Mouse (Mus musculus) right cerebral cortex, postnatal 10 days (tissue): ENCODE results near the gene Prex1.

Experiments
- DNase-seq, 2 experiments: peaks; one replicate each; pipeline ENCODE4 v3.0.0; 2021; ENCODE audit warnings: low spot score in 2 of 2

Gene Prex1

DNA sequence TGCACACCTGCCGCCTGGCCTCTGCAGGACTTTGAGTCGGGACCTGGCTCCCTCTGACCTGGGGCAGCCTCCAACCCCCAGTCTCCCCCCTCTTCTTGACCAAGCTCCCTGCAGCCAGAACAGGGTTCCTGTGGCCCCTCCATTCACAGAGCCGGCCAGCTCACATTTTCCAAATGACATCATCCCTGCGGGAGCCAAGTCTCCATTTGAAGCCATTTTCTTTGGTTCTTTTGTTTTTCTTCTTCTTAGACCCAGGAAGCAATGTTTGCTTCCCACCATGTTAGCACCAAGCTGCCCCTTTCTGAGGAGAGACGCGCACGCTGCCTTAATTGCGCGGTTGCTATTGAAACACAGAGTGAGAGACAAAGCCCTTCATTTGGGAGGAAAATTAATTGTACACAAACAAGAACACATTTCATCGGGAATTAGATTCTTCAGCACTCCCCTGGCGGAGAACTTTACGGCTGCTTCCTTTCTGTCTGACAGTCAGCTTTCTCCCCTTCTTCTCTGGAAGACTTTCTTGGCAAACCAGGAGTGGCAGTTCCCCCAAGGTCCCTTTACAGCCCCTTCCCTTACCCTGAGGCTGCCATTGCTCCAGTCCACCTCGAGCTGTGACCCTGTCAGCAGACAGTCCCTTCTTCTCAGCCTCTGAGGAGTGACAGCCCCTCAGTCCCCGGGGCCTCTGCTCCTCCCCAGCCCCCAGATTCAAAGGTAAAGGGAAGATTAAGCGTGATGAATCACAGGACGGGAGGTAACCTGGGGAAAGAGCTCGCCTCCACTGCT is 196.0 kb downstream of the Prex1 start:
- peak; percentile 56 to 60 for DNase-seq

DNA sequence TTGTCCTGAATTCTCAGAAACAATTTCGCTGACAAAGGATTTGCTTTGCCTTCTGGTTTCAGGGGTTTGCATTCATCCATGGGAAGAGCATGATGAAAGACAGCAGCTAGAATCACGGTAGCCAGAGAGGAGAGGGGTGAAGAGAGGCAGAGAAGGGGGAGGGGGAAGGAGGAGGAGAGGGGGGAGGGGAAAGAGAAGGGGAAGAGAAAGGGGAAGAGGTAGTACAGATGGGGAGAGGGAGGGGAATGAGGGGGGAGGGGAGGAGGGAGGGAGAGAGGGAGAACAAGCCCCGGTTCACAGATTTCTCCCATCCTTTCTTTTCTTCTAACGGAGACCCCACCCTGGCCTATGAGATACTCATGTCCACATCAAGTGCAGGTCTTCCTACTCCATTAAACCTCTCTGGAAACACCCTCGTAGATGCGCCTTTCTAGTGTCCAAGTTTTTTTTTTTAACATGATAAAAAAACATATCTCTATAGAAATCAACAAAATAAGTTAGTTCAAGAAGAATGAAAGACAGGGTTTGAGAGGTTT is 196.7 kb downstream of the Prex1 start:
- DNase-seq, result no peak
